Mouse (Mus musculus) forebrain, embryonic 12.5 days (tissue): ENCODE results near the gene Dtx2. TPM values are rescaled to one million over a fixed set of nuclear protein-coding genes. Genes with fewer than 3 reads are reported as not detected.

ENCODE experiments used
- ATAC-seq: fragments of 200-750 bp; cut with Nextera tagmentation; 2 replicates; pipeline ENCODE4 v1.8.0; 2017; ENCODE audit warnings: moderate TSS enrichment; ENCODE audit not compliant: low FRiP score
- H3K27ac ChIP-seq: fragments of 300-500 bp; sonication (generic); 2 replicates; pipeline ENCODE4 v1.5.1; 2016; ENCODE audit warnings: mild to moderate bottlenecking
- H3K27me3 ChIP-seq: fragments of 300-500 bp; sonication (generic); 2 replicates; pipeline ENCODE4 v1.6.1; 2016; ENCODE audit warnings: mild to moderate bottlenecking
- H3K36me3 ChIP-seq: fragments of 300-500 bp; sonication (generic); replicated peaks from 2 replicates; pipeline ENCODE4 v1.6.1; 2016; ENCODE audit warnings: mild to moderate bottlenecking
- H3K4me1 ChIP-seq: fragments of 300-500 bp; sonication (generic); 2 replicates; pipeline ENCODE4 v1.6.1; 2016
- H3K4me2 ChIP-seq: fragments of 300-500 bp; sonication (generic); 2 replicates; pipeline ENCODE4 v1.6.1; 2016; ENCODE audit warnings: mild to moderate bottlenecking, moderate library complexity
- H3K4me3 ChIP-seq: fragments of 300-500 bp; sonication (generic); replicated peaks from 2 replicates; pipeline ENCODE4 v1.5.1; 2016; ENCODE audit warnings: mild to moderate bottlenecking
- H3K9ac ChIP-seq: fragments of 300-500 bp; sonication (generic); 2 replicates; pipeline ENCODE4 v1.6.1; 2016; ENCODE audit warnings: mild to moderate bottlenecking
- H3K9me3 ChIP-seq: fragments of 300-500 bp; sonication (generic); 2 replicates; pipeline ENCODE4 v1.6.1; 2016
- WGBS: fragments of 180-500 bp; shearing (Covaris S2); methylation state at CpG from one replicate; pipeline ENCODE4 v1.1.7; 2016; 5-methylcytosine and 5-hydroxymethylcytosine counted together
- polyA plus RNA-seq: library from polyadenylated mRNA; unstranded; fragments of >200 nt; fragmentation: Nextera tagmentation; extraction: Ambion mirVana; gene quantifications from 2 replicates; pipeline ENCODE4 v1.2.1, GENCODE M21; 2016

The Dtx2 gene
- polyA plus RNA-seq, 1 experiment from 2014 or later = 29.7 TPM

DNA sequence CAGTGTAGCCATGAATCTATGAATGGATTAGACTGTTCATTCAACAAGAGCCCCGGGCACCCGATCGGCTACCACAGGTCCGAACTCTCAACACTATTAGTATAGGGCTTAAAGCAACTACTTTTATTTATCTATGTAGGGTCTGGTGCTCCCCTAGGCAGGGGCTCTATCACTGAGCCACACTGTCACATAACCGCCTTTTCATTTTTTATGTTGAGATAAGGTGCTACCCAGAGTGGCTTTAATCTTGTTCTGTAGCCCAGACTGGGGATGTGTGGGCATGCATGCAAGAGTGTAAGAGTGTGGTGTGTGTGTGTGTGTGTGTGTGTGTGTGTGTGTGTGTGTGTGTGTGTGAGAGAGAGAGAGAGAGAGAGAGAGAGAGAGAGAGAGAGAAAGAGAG is 83.5 kb downstream of the Dtx2 start:
- peaks cover 4% of the 10 kb centered on the region for H3K4me1 ChIP-seq
- ATAC-seq = no peak
- no peaks in the 10 kb centered on the region for H3K9me3 ChIP-seq
- no peak overlapping the region for H3K27ac ChIP-seq
- no peaks in the 10 kb centered on the region for H3K36me3 ChIP-seq
- H3K4me3 ChIP-seq = no peak overlapping the region
- H3K4me2 ChIP-seq = no peak overlapping the region
- H3K27me3 ChIP-seq = peaks cover 8% of the 10 kb centered on the region
- H3K9ac ChIP-seq = no peak overlapping the region
- 95% methylated on average over 5 of the region's 5 CpGs for WGBS

DNA sequence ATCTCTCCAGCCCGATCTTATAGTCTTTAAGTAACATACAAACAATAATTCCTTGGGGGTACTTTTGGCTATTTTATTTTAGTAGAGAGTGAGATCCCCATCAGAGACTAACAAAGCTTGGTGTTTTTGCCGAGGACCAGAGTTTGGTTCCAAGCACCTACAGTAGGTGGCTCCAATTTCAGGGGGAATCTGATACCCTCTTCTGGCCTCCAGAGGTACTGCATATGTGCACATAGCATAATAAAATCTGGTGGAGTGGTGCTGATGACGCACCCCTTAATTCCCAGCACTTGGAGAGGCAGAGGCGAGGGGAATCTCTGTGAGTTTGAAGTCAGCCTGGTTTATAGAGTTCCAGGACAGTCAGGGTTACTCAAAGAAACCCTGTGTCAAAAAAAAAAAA is 87.7 kb downstream of the Dtx2 start:
- WGBS = 77% methylated on average over 4 of the region's 4 CpGs
- no peak for ATAC-seq
- Histone ChIP-seq H3K4me2 (no peak overlapping the region), H3K4me1 (peaks cover 24% of the 10 kb centered on the region), H3K27me3 (peaks cover 26% of the 10 kb centered on the region), H3K27ac (no peak overlapping the region), H3K9ac (no peak overlapping the region), H3K4me3 (no peak overlapping the region), H3K36me3 (no peaks in the 10 kb centered on the region), H3K9me3 (no peaks in the 10 kb centered on the region)

Other genes starting within 250 kb of the Dtx2 start
- 0.29 TPM in 1 of 2 replicates, not detected in the other for gene Styxl1, start 216.4 kb upstream of the Dtx2 start, polyA plus RNA-seq
- gene Mdh2, start 216.3 kb upstream of the Dtx2 start, polyA plus RNA-seq = 520 and 524 TPM in 2 replicates
- 30.3 and 37.6 TPM in 2 replicates for gene Srrm3, start 187.9 kb upstream of the Dtx2 start, polyA plus RNA-seq
- 7.8 and 10.7 TPM in 2 replicates for gene Hspb1, start 106.9 kb upstream of the Dtx2 start, polyA plus RNA-seq
- 410 and 460 TPM in 2 replicates for gene Ywhag, start 60.2 kb upstream of the Dtx2 start, polyA plus RNA-seq
- 1.1 and 1.7 TPM in 2 replicates for gene Ssc4d, start 20.3 kb upstream of the Dtx2 start, polyA plus RNA-seq
- 0.28 TPM in 1 of 2 replicates, not detected in the other for gene Zp3, start 14.7 kb upstream of the Dtx2 start, polyA plus RNA-seq
- gene Upk3b, start 43.7 kb downstream of the Dtx2 start, polyA plus RNA-seq = not detected in 2 replicates
- 0.32 and 0.92 TPM in 2 replicates for gene Upk3bl, start 59.7 kb downstream of the Dtx2 start, polyA plus RNA-seq
- 6.2 and 8.0 TPM in 2 replicates for gene Rasa4, start 89.1 kb downstream of the Dtx2 start, polyA plus RNA-seq
- gene Polr2j, start 121.8 kb downstream of the Dtx2 start, polyA plus RNA-seq = 246 and 256 TPM in 2 replicates
- 44.2 and 46.1 TPM in 2 replicates for gene Lrwd1, start 141.3 kb downstream of the Dtx2 start, polyA plus RNA-seq
- gene Alkbh4, start 141.3 kb downstream of the Dtx2 start, polyA plus RNA-seq = 20.6 and 21.9 TPM in 2 replicates
- gene Orai2, start 175.9 kb downstream of the Dtx2 start, polyA plus RNA-seq = 14.7 TPM in 2 replicates
- 71.0 and 80.1 TPM in 2 replicates for gene Prkrip1, start 204.2 kb downstream of the Dtx2 start, polyA plus RNA-seq